Mouse (Mus musculus) G1E (cell line): ENCODE measurements at regions not wholly inside any gene's neighbourhood (a gene's known extent, or its start where the extent isn't known, plus 50 kb on each side); places are given as distances from the start of the nearest gene placed in this dataset.
A peak's percentile ranks its signal among the peaks of the same experiment; 100 is the strongest.

ENCODE experiments used
- ATAC-seq: 2 replicates; pipeline ENCODE4 v1.8.0; 2016; ENCODE audit warnings: mild to moderate bottlenecking; ENCODE audit not compliant: insufficient number of reproducible peaks, poor library complexity, low FRiP score, severe bottlenecking; ENCODE audit errors: extremely low read depth
- DNase-seq: peaks from one replicate; pipeline ENCODE4 v3.0.0; 2012; ENCODE audit warnings: low spot score
- H3K27me3 ChIP-seq: 2 replicates; pipeline ENCODE4 v1.6.1; 2012; ENCODE audit warnings: mild to moderate bottlenecking, low read length, inconsistent platforms; ENCODE audit not compliant: insufficient read depth
- H3K36me3 ChIP-seq: replicated peaks from 2 replicates; pipeline ENCODE3; 2012; ENCODE audit warnings: mild to moderate bottlenecking, inconsistent platforms
- H3K4me1 ChIP-seq: 2 replicates; pipeline ENCODE4 v1.6.1; 2012; ENCODE audit warnings: low read depth, low read length, inconsistent platforms, mixed read lengths; ENCODE audit not compliant: insufficient read depth
- H3K4me3 ChIP-seq: 2 replicates; pipeline ENCODE4 v1.5.1; 2012; ENCODE audit warnings: low read depth, mild to moderate bottlenecking, inconsistent platforms, low read length, moderate library complexity, mixed read lengths
- H3K9me3 ChIP-seq: replicated peaks from 2 replicates; pipeline ENCODE4 v1.6.1; 2012; ENCODE audit warnings: inconsistent platforms
- CTCF ChIP-seq: IDR thresholded peaks from 2 replicates; pipeline ENCODE4 v1.5.1; 2012; ENCODE audit warnings: low read depth, low read length, inconsistent platforms, mixed read lengths
- GATA1 ChIP-seq: IDR thresholded peaks from 2 replicates; pipeline ENCODE4 v1.6.1; 2012; ENCODE audit warnings: borderline replicate concordance, low read length, inconsistent platforms, mixed read lengths
- GATA2 ChIP-seq: IDR thresholded peaks from 2 replicates; pipeline ENCODE4 v1.6.1; 2012; ENCODE audit warnings: low read depth, low read length, inconsistent platforms, borderline replicate concordance
- POLR2AphosphoS5 ChIP-seq: IDR thresholded peaks from 2 replicates; pipeline ENCODE4 v1.6.1; 2012; ENCODE audit warnings: low read depth, low read length, inconsistent platforms; ENCODE audit not compliant: insufficient replicate concordance
- TAL1 ChIP-seq: conservative IDR thresholded peaks from 2 replicates; pipeline ENCODE4 v1.6.1; 2012; ENCODE audit warnings: low read depth, low read length, inconsistent platforms, mixed read lengths

GRCm38 (mm10) chr10:119146342-119146741 lies 93.5 kb downstream of the Cand1 start:
- ATAC-seq: no peak
- H3K4me3 ChIP-seq: no peak overlapping the region
- peaks cover 8% of the 10 kb centered on the region for H3K27me3 ChIP-seq
- no peaks in the 10 kb centered on the region for H3K9me3 ChIP-seq
- TF ChIP-seq GATA1 (no peak), TAL1 (no peak), CTCF (no peak), POLR2AphosphoS5 (no peak), GATA2 (no peak)
- DNase-seq: no peak
- peaks cover 16% of the 10 kb centered on the region for H3K4me1 ChIP-seq
- H3K36me3 ChIP-seq: no peaks in the 10 kb centered on the region

GRCm38 (mm10) chr10:119142866-119143265 lies 97.0 kb downstream of the Cand1 start:
- Histone ChIP-seq H3K36me3 (no peaks in the 10 kb centered on the region), H3K27me3 (peaks cover 5% of the 10 kb centered on the region; the same call in 1 of the 2 replicates), H3K4me3 (no peak overlapping the region), H3K4me1 (peaks cover 16% of the 10 kb centered on the region), H3K9me3 (no peaks in the 10 kb centered on the region)
- no peak for DNase-seq
- ATAC-seq: no peak
- TF ChIP-seq CTCF: no peak
- no peak for TF ChIP-seq POLR2AphosphoS5
- no peak for TF ChIP-seq GATA2
- no peak for TF ChIP-seq TAL1
- no peak for TF ChIP-seq GATA1

- TF ChIP-seq GATA1 (no peak), GATA2 (no peak), CTCF (no peak), POLR2AphosphoS5 (no peak), TAL1 (no peak)
- DNase-seq (no peak), ATAC-seq (no peak)
- H3K9me3 ChIP-seq: no peaks in the 10 kb centered on the region
- peaks cover 5% of the 10 kb centered on the region; the same call in 1 of the 2 replicates for H3K27me3 ChIP-seq
- H3K36me3 ChIP-seq: no peaks in the 10 kb centered on the region
- no peak overlapping the region for H3K4me3 ChIP-seq
- peaks cover 16% of the 10 kb centered on the region for H3K4me1 ChIP-seq
These were observed 97.5 kb downstream of the Cand1 start for GRCm38 (mm10) chr10:119142307-119142706.

DNA sequence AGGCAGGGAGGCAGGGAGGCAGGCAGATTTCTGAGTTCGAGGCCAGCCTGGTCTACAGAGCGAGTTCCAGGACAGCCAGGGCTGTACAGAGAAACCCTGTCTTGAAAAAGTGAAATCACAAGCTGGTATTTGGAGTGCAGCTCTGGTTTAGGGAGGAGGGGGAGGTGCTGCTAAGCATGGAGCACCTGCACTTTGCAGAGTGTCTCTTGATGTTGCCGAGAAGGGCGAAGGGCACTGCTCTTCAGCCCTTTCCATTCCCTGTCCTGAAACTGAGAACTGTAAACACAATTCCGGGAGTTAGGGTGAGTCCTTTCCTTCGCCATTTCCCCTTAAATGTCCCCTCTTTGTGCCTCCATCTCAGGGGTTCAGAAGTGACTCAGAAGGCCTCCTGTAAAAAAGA lies 101.6 kb downstream of the Cand1 start:
- DNase-seq: no peak

DNA sequence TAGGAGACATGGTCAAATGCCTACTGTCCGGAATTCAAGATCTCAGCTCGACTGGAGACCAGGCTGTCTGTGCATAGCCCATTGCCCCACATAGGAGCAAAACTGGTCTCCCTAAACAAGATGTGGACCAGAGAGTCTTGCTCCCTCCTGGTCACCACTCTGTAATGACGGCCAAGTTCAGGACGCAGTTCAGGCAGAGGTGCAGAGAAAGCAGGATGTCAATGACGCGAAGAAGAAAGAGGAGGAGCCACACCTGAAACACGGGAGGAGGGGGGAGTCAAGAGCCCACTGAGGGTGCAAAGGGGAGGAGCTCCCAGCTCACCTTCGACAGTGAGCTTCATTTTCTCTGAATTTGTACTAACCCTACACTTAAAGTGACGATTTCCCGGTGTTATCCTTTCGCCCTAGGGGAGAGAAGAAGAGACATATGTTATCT lies 104.3 kb downstream of the Cand1 start:
- H3K9me3 ChIP-seq: no peaks in the 10 kb centered on the region
- peaks cover 2% of the 10 kb centered on the region; the same call in 1 of the 2 replicates for H3K27me3 ChIP-seq
- no peak for DNase-seq
- peaks cover 34% of the 10 kb centered on the region for H3K4me1 ChIP-seq
- no peak for ATAC-seq
- no peaks in the 10 kb centered on the region for H3K36me3 ChIP-seq
- TF ChIP-seq CTCF (no peak), GATA1 (no peak), GATA2 (no peak), POLR2AphosphoS5 (no peak), TAL1 (no peak)
- H3K4me3 ChIP-seq: peak overlapping the region; percentile 14; the same call in 1 of the 2 replicates

More for the DNA sequence above, 101.6 kb downstream of the Cand1 start:
- H3K4me1 ChIP-seq: peaks cover 37% of the 10 kb centered on the region
- no peaks in the 10 kb centered on the region for H3K36me3 ChIP-seq
- ATAC-seq: no peak
- peaks cover 5% of the 10 kb centered on the region; the same call in 1 of the 2 replicates for H3K27me3 ChIP-seq
- H3K9me3 ChIP-seq: no peaks in the 10 kb centered on the region
- no peak for TF ChIP-seq CTCF
- TF ChIP-seq TAL1: no peak
- no peak for TF ChIP-seq GATA2
- TF ChIP-seq GATA1: no peak
- no peak for TF ChIP-seq POLR2AphosphoS5
- H3K4me3 ChIP-seq: no peak overlapping the region

DNA sequence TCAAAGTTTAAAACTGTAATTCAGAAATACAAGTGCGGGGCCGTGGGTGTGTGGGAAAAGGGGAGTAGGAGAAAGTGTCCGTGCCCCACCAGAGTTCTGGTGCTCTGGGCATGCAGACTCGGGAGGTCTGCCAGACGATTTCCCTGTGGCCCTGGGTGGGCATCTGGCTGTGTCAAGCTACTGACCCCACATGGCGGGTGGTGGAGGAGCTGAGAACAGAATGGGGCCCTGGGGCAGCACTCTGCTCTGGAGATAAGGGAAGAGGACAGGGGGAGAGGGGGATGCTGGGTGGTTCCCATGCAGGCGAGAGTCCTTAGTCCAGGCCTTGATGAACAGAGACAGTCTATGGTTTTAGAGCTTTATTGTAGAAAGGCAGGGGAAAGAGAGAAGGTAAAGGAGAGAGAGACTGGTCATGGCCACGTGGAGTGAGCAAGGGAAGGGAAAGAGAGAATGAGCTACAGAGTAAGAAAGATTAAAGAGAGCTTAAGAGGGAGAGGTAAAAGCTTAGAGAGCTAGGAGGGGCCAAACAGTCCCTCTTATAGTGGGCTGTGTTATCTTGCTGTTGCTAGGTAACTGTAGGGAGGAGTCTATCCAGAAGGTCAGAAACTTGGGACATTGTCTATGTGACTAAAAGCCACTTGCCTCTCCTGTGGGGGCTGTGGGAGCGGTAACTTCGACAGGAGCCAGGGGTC lies 104.9 kb downstream of the Cand1 start:
- DNase-seq: no peak
- peak overlapping the region; percentile 48; the same call in 1 of the 2 replicates for H3K4me3 ChIP-seq
- no peaks in the 10 kb centered on the region for H3K9me3 ChIP-seq
- H3K4me1 ChIP-seq: peaks cover 34% of the 10 kb centered on the region
- no peaks in the 10 kb centered on the region for H3K27me3 ChIP-seq
- peak; percentile 57 for ATAC-seq
- H3K36me3 ChIP-seq: no peaks in the 10 kb centered on the region
- TF ChIP-seq GATA1 (no peak), CTCF (no peak), GATA2 (no peak), POLR2AphosphoS5 (no peak), TAL1 (no peak)
